ENCODE assay signal across 26 mouse cellular contexts in genomic region chr6:138838043-138838442, GRCm38 (mm10).
"Had no signal": no experiment of that assay in that cellular context is flagged by ENCODE, and none has a peak within 500 bp of the region (broad histone marks: within the 10 kb centered on the region; RNA-seq: fewer than 3 reads in every experiment).

No protein-coding gene starts in this region.

- H3K36me3 ChIP-seq: embryonic facial prominence, embryonic 12.5 days; embryonic facial prominence, embryonic 13.5 days; forebrain, embryonic 10.5 days; forebrain, embryonic 12.5 days; forebrain, embryonic 15.5 days; heart, embryonic 10.5 days had no signal

- H3K27me3 ChIP-seq: embryonic facial prominence, embryonic 12.5 days; embryonic facial prominence, embryonic 13.5 days; forebrain, embryonic 12.5 days; forebrain, embryonic 13.5 days; forebrain, embryonic 15.5 days had no signal

- H3K27ac ChIP-seq: embryonic facial prominence, embryonic 12.5 days; embryonic facial prominence, embryonic 13.5 days; forebrain, embryonic 10.5 days; forebrain, embryonic 12.5 days; forebrain, embryonic 13.5 days; forebrain, embryonic 15.5 days; gastrocnemius, adult 2 months; heart, adult 2 months; heart, embryonic 10.5 days had no signal

- DNase-seq: cerebellum, adult 2 months; cerebellum, adult 8-10 months; cerebellum, adult 9-10 months; cerebellum, adult 9-11 months; cerebellum, postnatal 14 days; cerebellum, postnatal 25 days; cerebellum, postnatal 36 days; embryo, embryonic 11 days; forebrain, postnatal 0 days; gastrocnemius, adult 2 months; gastrocnemius, postnatal 10 days; gastrocnemius, postnatal 14 days; gastrocnemius, postnatal 25 days; gastrocnemius, postnatal 36 days; heart, adult 18-20 months; heart, adult 2 months had no signal

- H3K4me1 ChIP-seq: embryonic facial prominence, embryonic 12.5 days; embryonic facial prominence, embryonic 13.5 days; forebrain, embryonic 10.5 days; forebrain, embryonic 12.5 days; forebrain, embryonic 13.5 days; forebrain, embryonic 15.5 days; heart, embryonic 10.5 days had no signal

- H3K4me3 ChIP-seq: embryonic facial prominence, embryonic 12.5 days; embryonic facial prominence, embryonic 13.5 days; erythroblast, embryonic 14.5 days; forebrain, embryonic 10.5 days; forebrain, embryonic 12.5 days; forebrain, embryonic 13.5 days; forebrain, embryonic 15.5 days; gastrocnemius, adult 2 months; heart, adult 2 months; heart, embryonic 10.5 days had no signal

- H3K4me2 ChIP-seq: embryonic facial prominence, embryonic 12.5 days; embryonic facial prominence, embryonic 13.5 days; forebrain, embryonic 12.5 days; forebrain, embryonic 13.5 days; forebrain, embryonic 15.5 days had no signal

- ATAC-seq: forebrain, embryonic 13.5 days; forebrain, embryonic 14.5 days; forebrain, embryonic 15.5 days; forebrain, embryonic 16.5 days; forebrain, postnatal 0 days had no signal

- H3K9ac ChIP-seq: embryonic facial prominence, embryonic 12.5 days; embryonic facial prominence, embryonic 13.5 days; forebrain, embryonic 12.5 days; forebrain, embryonic 13.5 days; forebrain, embryonic 15.5 days; forebrain, postnatal 0 days had no signal

- H3K9me3 ChIP-seq: embryonic facial prominence, embryonic 12.5 days; embryonic facial prominence, embryonic 13.5 days; forebrain, embryonic 10.5 days; forebrain, embryonic 12.5 days; forebrain, embryonic 13.5 days; forebrain, embryonic 15.5 days; heart, embryonic 10.5 days had no signal
